Mouse (Mus musculus) thymus, adult 2 months (tissue): ENCODE data around the gene Cd83.

Source experiments
- CTCF ChIP-seq: fragments of 200-500 bp; IDR thresholded peaks from 2 replicates; pipeline ENCODE4 v1.5.1; 2012; ENCODE audit warnings: mild to moderate bottlenecking, control low read depth, low read length, moderate library complexity, borderline replicate concordance; ENCODE audit not compliant: control insufficient read depth, poor library complexity, insufficient read depth; ENCODE audit errors: extremely low read depth
- POLR2A ChIP-seq: fragments of 200-500 bp; IDR thresholded peaks from 2 replicates; pipeline ENCODE4 v1.6.1; 2012; ENCODE audit warnings: mild to moderate bottlenecking, low read length, control low read depth, moderate library complexity; ENCODE audit not compliant: control insufficient read depth, poor library complexity, insufficient read depth; ENCODE audit errors: extremely low read depth

GRCm38 (mm10) chr13:43761156-43761855, 23.3 kb upstream of the Cd83 start:
- TF ChIP-seq CTCF (no peak), POLR2A (no peak)
